Mouse (Mus musculus): ENCODE data around the gene Dcst2. TPM values are rescaled to one million over a fixed set of nuclear protein-coding genes. Genes with fewer than 3 reads are reported as not detected.

Dcst2 gene
- total and polyA plus RNA-seq, 2 experiments from 2014 or later, result 0.51 TPM; not detected in 1

GRCm38 (mm10) chr3:89327371-89327870 is 34.4 kb upstream of the Dcst2 start:
- Histone ChIP-seq H3K27ac (ENCODE audit: low read depth, low read length) (no peak overlapping the region), H3K4me3 (ENCODE audit: low read depth, low read length) (no peak overlapping the region), H3K36me3 (ENCODE audit: insufficient read depth, low read length) (no peaks in the 10 kb centered on the region), H3K4me1 (ENCODE audit: insufficient read depth, low read length) (peaks cover 3% of the 10 kb centered on the region; the same call in 1 of the 2 replicates), H3K9me3 (ENCODE audit: low read length) (no peaks in the 10 kb centered on the region), H3K27me3 (ENCODE audit: insufficient read depth, low read length) (no peaks in the 10 kb centered on the region), H3K4me2 (ENCODE audit: low read depth, low read length, poor library complexity, severe bottlenecking) (no peak overlapping the region), H3K9ac (replicated peaks; ENCODE audit: low read length, poor library complexity, severe bottlenecking) (no peak overlapping the region)
- no peak for ATAC-seq (ENCODE audit: low FRiP score)
- 37% methylated on average over 9 of the region's 9 CpGs for WGBS
- no peak for DNase-seq (ENCODE audit: low spot score)
- no peak for TF ChIP-seq CTCF (IDR thresholded peaks at IDR 0.05)

GRCm38 (mm10) chr3:89328623-89329022 is 33.2 kb upstream of the Dcst2 start:
- WGBS, result 9% methylated on average over 4 of the region's 4 CpGs

GRCm38 (mm10) chr3:89330346-89330745 is 31.4 kb upstream of the Dcst2 start:
- H3K4me1 ChIP-seq (ENCODE audit: insufficient read depth, low read length), result peaks cover 5% of the 10 kb centered on the region; the same call in 1 of the 2 replicates
- no peaks in the 10 kb centered on the region for H3K9me3 ChIP-seq (ENCODE audit: low read length)
- ATAC-seq (ENCODE audit: low FRiP score), result no peak
- no peak overlapping the region for H3K4me3 ChIP-seq (ENCODE audit: low read depth, low read length)
- no peak overlapping the region for H3K27ac ChIP-seq (ENCODE audit: low read depth, low read length)
- no peaks in the 10 kb centered on the region for H3K36me3 ChIP-seq (ENCODE audit: insufficient read depth, low read length)
- no peaks in the 10 kb centered on the region for H3K27me3 ChIP-seq (ENCODE audit: insufficient read depth, low read length)
- no peak overlapping the region for H3K9ac ChIP-seq (replicated peaks; ENCODE audit: low read length, poor library complexity, severe bottlenecking)
- WGBS, result 45% methylated on average over 3 of the region's 3 CpGs
- DNase-seq (ENCODE audit: low spot score), result peak; percentile 18
- TF ChIP-seq CTCF (IDR thresholded peaks at IDR 0.05), result no peak
- H3K4me2 ChIP-seq (ENCODE audit: low read depth, low read length, poor library complexity, severe bottlenecking), result no peak overlapping the region

More at GRCm38 (mm10) chr3:89328623-89329022, 33.2 kb upstream of the Dcst2 start:
- no peaks in the 10 kb centered on the region for H3K9me3 ChIP-seq (ENCODE audit: low read length)
- no peak overlapping the region for H3K27ac ChIP-seq (ENCODE audit: low read depth, low read length)
- ATAC-seq (ENCODE audit: low FRiP score), result no peak
- TF ChIP-seq CTCF (IDR thresholded peaks at IDR 0.05), result no peak
- H3K4me2 ChIP-seq (ENCODE audit: low read depth, low read length, poor library complexity, severe bottlenecking), result no peak overlapping the region
- H3K36me3 ChIP-seq (ENCODE audit: insufficient read depth, low read length), result no peaks in the 10 kb centered on the region
- no peak overlapping the region for H3K9ac ChIP-seq (replicated peaks; ENCODE audit: low read length, poor library complexity, severe bottlenecking)
- H3K4me1 ChIP-seq (ENCODE audit: insufficient read depth, low read length), result peaks cover 5% of the 10 kb centered on the region; the same call in 1 of the 2 replicates
- no peak overlapping the region for H3K4me3 ChIP-seq (ENCODE audit: low read depth, low read length)
- DNase-seq (ENCODE audit: low spot score), result peak; percentile 38
- no peaks in the 10 kb centered on the region for H3K27me3 ChIP-seq (ENCODE audit: insufficient read depth, low read length)

- H3K4me1 ChIP-seq (ENCODE audit: insufficient read depth, low read length), result peaks cover 5% of the 10 kb centered on the region; the same call in 1 of the 2 replicates
- 26% methylated on average over 10 of the region's 10 CpGs for WGBS
- H3K9ac ChIP-seq (replicated peaks; ENCODE audit: low read length, poor library complexity, severe bottlenecking), result no peak overlapping the region
- no peaks in the 10 kb centered on the region for H3K27me3 ChIP-seq (ENCODE audit: insufficient read depth, low read length)
- H3K4me3 ChIP-seq (ENCODE audit: low read depth, low read length), result no peak overlapping the region
- peak; percentile 59 for DNase-seq (ENCODE audit: low spot score)
- H3K27ac ChIP-seq (ENCODE audit: low read depth, low read length), result no peak overlapping the region
- ATAC-seq (ENCODE audit: low FRiP score), result peak; percentile 27; the same call in 1 of the 2 replicates
- H3K9me3 ChIP-seq (ENCODE audit: low read length), result no peaks in the 10 kb centered on the region
- no peaks in the 10 kb centered on the region for H3K36me3 ChIP-seq (ENCODE audit: insufficient read depth, low read length)
- H3K4me2 ChIP-seq (ENCODE audit: low read depth, low read length, poor library complexity, severe bottlenecking), result no peak overlapping the region
- TF ChIP-seq CTCF (IDR thresholded peaks at IDR 0.05), result no peak
Measured at GRCm38 (mm10) chr3:89330948-89331347, 30.8 kb upstream of the Dcst2 start.

GRCm38 (mm10) chr3:89331561-89331960 is 30.2 kb upstream of the Dcst2 start:
- peaks cover 5% of the 10 kb centered on the region; the same call in 1 of the 2 replicates for H3K4me1 ChIP-seq (ENCODE audit: insufficient read depth, low read length)

GRCm38 (mm10) chr3:89332013-89332412 is 29.8 kb upstream of the Dcst2 start:
- Histone ChIP-seq H3K9ac (replicated peaks; ENCODE audit: low read length, poor library complexity, severe bottlenecking) (no peak overlapping the region), H3K4me2 (ENCODE audit: low read depth, low read length, poor library complexity, severe bottlenecking) (0 out of 2 replicates have a peak overlapping the region, but pooled peaks have one; percentile 4), H3K4me3 (ENCODE audit: low read depth, low read length) (no peak overlapping the region), H3K36me3 (ENCODE audit: insufficient read depth, low read length) (no peaks in the 10 kb centered on the region), H3K27me3 (ENCODE audit: insufficient read depth, low read length) (no peaks in the 10 kb centered on the region), H3K9me3 (ENCODE audit: low read length) (no peaks in the 10 kb centered on the region), H3K27ac (ENCODE audit: low read depth, low read length) (no peak overlapping the region), H3K4me1 (ENCODE audit: insufficient read depth, low read length) (peaks cover 5% of the 10 kb centered on the region; the same call in 1 of the 2 replicates)
- ATAC-seq (ENCODE audit: low FRiP score), result no peak
- DNase-seq (ENCODE audit: low spot score), result peak; percentile 35
- 18% methylated on average over 10 of the region's 10 CpGs for WGBS
- TF ChIP-seq CTCF (IDR thresholded peaks at IDR 0.05), result no peak

More at GRCm38 (mm10) chr3:89331561-89331960, 30.2 kb upstream of the Dcst2 start:
- Histone ChIP-seq H3K9me3 (ENCODE audit: low read length) (no peaks in the 10 kb centered on the region), H3K9ac (replicated peaks; ENCODE audit: low read length, poor library complexity, severe bottlenecking) (no peak overlapping the region), H3K4me2 (ENCODE audit: low read depth, low read length, poor library complexity, severe bottlenecking) (no peak overlapping the region), H3K27me3 (ENCODE audit: insufficient read depth, low read length) (no peaks in the 10 kb centered on the region), H3K36me3 (ENCODE audit: insufficient read depth, low read length) (no peaks in the 10 kb centered on the region), H3K27ac (ENCODE audit: low read depth, low read length) (no peak overlapping the region), H3K4me3 (ENCODE audit: low read depth, low read length) (no peak overlapping the region)
- DNase-seq (ENCODE audit: low spot score) (no peak), ATAC-seq (ENCODE audit: low FRiP score) (no peak)
- WGBS, result 73% methylated on average over 13 of the region's 13 CpGs
- TF ChIP-seq CTCF (IDR thresholded peaks at IDR 0.05), result no peak

All from midbrain, postnatal 0 days (tissue).